Mouse (Mus musculus): ENCODE results near the gene Plekhm3. TPM values are rescaled to one million over a fixed set of nuclear protein-coding genes. Genes with fewer than 3 reads are reported as not detected.

The Plekhm3 gene
- polyA plus RNA-seq, 1 experiment from 2014 or later = 13.7 TPM

DNA sequence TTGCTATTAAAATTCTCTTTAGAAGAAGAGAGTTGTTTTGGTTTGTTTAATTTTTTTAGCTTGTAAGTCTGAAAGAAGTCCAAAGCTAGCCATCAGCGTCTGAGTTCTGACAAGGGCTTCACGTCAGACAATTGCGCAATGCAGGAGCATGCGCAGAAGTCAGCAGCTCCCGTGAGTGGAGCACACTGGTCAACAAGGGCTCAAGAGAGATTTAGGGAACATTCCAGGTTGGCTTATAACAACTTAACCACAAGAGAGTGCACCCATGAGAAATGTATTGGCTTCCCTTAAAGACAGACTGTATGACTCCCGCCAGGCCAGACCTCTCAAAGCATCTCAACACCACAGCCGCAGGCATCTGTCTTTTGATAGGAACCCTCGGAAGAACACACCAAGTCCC is 203.5 kb downstream of the Plekhm3 start:
- WGBS = 90% methylated on average over 8 of the region's 8 CpGs
- ATAC-seq (ENCODE audit: low read depth) = no peak
- Histone ChIP-seq H3K4me3 (no peak overlapping the region), H3K9ac (no peak overlapping the region), H3K4me2 (no peak overlapping the region), H3K4me1 (replicated peaks) (no peaks in the 10 kb centered on the region), H3K27ac (replicated peaks) (no peak overlapping the region), H3K27me3 (no peaks in the 10 kb centered on the region; the same call in 1 of the 2 replicates), H3K36me3 (no peaks in the 10 kb centered on the region), H3K9me3 (no peaks in the 10 kb centered on the region)

DNA sequence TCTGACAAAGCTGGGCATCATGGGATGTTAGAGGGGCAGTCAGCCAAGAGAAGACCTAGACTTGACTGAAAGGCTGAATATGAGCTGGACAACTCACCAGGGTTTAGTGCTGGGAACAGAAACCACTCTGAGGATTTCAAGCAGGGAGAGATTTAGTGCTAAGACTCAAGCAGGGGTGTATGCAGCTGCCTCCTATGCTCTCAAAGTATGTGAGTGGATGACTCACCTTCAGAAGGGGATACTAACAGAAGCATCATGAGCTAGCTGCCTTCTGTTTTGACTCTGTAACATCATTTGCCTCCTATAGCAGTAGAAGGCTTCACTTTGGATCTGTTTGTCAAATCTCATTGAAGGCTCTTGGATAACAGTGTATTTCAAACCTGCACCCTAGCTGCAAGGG is 212.0 kb downstream of the Plekhm3 start:
- ATAC-seq (ENCODE audit: low read depth) = no peak
- Histone ChIP-seq H3K36me3 (no peaks in the 10 kb centered on the region), H3K4me3 (no peak overlapping the region), H3K27me3 (peaks cover 3% of the 10 kb centered on the region; the same call in 1 of the 2 replicates), H3K9ac (no peak overlapping the region), H3K9me3 (no peaks in the 10 kb centered on the region), H3K27ac (replicated peaks) (no peak overlapping the region), H3K4me1 (replicated peaks) (no peaks in the 10 kb centered on the region), H3K4me2 (no peak overlapping the region)

DNA sequence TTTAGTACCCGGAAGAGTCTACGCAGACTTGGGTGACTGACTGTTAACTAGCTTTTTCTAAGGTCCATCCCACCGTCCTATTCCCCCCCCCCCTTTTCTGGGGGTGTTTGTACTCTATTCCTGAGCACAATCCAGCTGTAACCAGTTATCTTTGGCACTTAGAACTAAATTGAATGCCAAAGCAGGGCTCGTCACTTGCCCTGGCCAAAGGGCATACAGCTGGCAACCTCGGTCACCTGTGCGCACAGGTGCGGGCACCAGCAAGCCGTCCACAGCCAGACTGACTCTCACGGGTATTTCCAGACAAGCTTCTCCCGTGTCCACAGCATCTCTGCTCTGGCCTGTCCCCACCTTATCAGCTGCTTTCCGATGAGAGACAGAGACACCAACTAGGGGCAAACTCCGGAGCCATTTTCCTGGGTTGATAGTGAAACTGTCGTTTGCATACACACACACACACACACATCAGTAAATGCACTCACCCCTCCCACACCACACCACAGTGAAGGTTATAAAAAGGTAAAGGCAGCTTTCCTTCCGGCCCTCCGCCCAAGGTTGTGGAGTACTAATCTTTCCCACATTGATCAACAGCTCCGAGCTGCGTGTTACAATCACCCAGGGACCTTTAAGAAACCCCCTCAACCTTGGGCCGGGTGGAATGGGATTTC is 213.7 kb downstream of the Plekhm3 start:
- peaks cover 11% of the 10 kb centered on the region for H3K4me1 ChIP-seq (replicated peaks)
- H3K4me3 ChIP-seq = no peak overlapping the region
- H3K9ac ChIP-seq = no peak overlapping the region
- no peak for ATAC-seq (ENCODE audit: low read depth)
- 91% methylated on average over 18 of the region's 18 CpGs for WGBS
- peaks cover 20% of the 10 kb centered on the region for H3K27me3 ChIP-seq
- H3K9me3 ChIP-seq = no peaks in the 10 kb centered on the region
- H3K4me2 ChIP-seq = no peak overlapping the region
- H3K27ac ChIP-seq (replicated peaks) = no peak overlapping the region
- H3K36me3 ChIP-seq = no peaks in the 10 kb centered on the region

- no peak for ATAC-seq (ENCODE audit: low read depth)
- H3K4me2 ChIP-seq = peak overlapping the region; percentile 96
- peaks cover 55% of the 10 kb centered on the region for H3K27me3 ChIP-seq
- peak overlapping the region; percentile 52; the same call in 1 of the 2 replicates for H3K9ac ChIP-seq
- H3K36me3 ChIP-seq = no peaks in the 10 kb centered on the region
- H3K9me3 ChIP-seq = no peaks in the 10 kb centered on the region
- H3K4me3 ChIP-seq = peak overlapping the region; percentile 57
- no peak overlapping the region for H3K27ac ChIP-seq (replicated peaks)
- peaks cover 43% of the 10 kb centered on the region for H3K4me1 ChIP-seq (replicated peaks)
- WGBS = under 1% methylated on average over 14 of the region's 14 CpGs
Measured at GRCm38 (mm10) chr1:64738661-64739082, 218.0 kb downstream of the Plekhm3 start.

- no peak for ATAC-seq (ENCODE audit: low read depth)
- peaks cover 61% of the 10 kb centered on the region for H3K27me3 ChIP-seq
- H3K9me3 ChIP-seq = no peaks in the 10 kb centered on the region
- no peak overlapping the region for H3K27ac ChIP-seq (replicated peaks)
- peaks cover 46% of the 10 kb centered on the region for H3K4me1 ChIP-seq (replicated peaks)
- H3K4me2 ChIP-seq = peak overlapping the region; percentile 96
- under 1% methylated on average over 11 of the region's 11 CpGs for WGBS
- H3K9ac ChIP-seq = no peak overlapping the region
- H3K36me3 ChIP-seq = no peaks in the 10 kb centered on the region
- peak overlapping the region; percentile 57 for H3K4me3 ChIP-seq
Measured at GRCm38 (mm10) chr1:64738180-64738555, 218.5 kb downstream of the Plekhm3 start.

GRCm38 (mm10) chr1:64737502-64738179 is 219.0 kb downstream of the Plekhm3 start, which contains the start of gene Fzd5:
TSS of gene Fzd5 (minus strand) at chr1:64737751.
- H3K36me3 ChIP-seq = no peaks in the 10 kb centered on the region
- H3K27ac ChIP-seq (replicated peaks) = no peak within 1 kb of the TSS
- H3K9me3 ChIP-seq = no peaks in the 10 kb centered on the region
- H3K4me1 ChIP-seq (replicated peaks) = peaks cover 46% of the 10 kb centered on the region
- peak; percentile 93 for ATAC-seq (ENCODE audit: low read depth)
- H3K9ac ChIP-seq = peak within 1 kb of the TSS; percentile 69
- H3K4me2 ChIP-seq = peak within 1 kb of the TSS; percentile 96
- peak within 1 kb of the TSS; percentile 57 for H3K4me3 ChIP-seq
- under 1% methylated on average over 55 of the region's 73 CpGs for WGBS
- peaks cover 66% of the 10 kb centered on the region for H3K27me3 ChIP-seq

DNA sequence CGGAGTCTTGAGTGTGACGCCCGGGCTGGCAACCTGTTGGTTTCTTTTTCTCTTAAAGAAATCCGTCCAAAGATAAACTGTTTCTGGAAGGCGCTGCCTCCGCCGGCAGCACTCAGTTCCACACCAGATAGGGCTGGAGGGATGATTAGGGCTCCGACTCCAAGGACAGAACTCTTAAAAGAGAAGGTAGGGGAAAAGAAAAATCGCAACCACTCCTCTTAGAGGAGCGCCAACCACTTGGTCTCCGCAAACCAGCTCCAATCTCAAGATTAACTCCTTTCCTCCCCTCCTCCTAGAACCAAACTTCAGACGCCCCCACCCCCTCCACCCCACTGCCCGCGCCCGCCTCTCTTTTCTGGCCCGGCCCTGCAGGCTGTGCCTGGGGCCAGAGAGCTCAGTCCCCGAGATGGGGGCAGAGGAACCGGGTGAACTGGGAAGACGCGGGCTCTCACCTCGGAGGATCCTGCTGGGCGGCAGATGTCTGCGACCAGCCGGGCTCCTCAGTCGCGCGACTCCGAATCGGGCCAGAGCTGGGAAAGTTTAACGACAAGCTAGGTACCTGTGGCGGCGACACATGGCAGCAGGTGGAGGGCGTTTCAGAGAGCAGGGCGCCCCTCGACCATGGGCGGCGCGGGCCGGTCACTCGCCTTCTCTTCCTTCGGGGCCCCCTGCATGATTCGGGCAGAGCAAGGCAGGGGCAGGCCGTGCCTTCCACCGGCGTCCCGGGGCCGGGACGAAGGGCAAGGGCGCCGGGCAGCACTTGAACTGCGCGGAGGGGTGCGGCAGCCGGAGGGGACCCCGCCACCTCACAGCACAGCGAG is 219.7 kb downstream of the Plekhm3 start:
- WGBS = under 1% methylated on average over 56 of the region's 56 CpGs

More for the DNA sequence above, 219.7 kb downstream of the Plekhm3 start:
- ATAC-seq (ENCODE audit: low read depth) = peak; percentile 1; the same call in 1 of the 2 replicates
- Histone ChIP-seq H3K9me3 (no peaks in the 10 kb centered on the region), H3K4me2 (peak overlapping the region; percentile 96), H3K4me3 (peak overlapping the region; percentile 57), H3K36me3 (no peaks in the 10 kb centered on the region), H3K9ac (peak overlapping the region; percentile 69), H3K4me1 (replicated peaks) (peaks cover 46% of the 10 kb centered on the region), H3K27me3 (peaks cover 73% of the 10 kb centered on the region), H3K27ac (replicated peaks) (no peak overlapping the region)

Other genes starting within 250 kb of the Plekhm3 start
- gene Fzd5, start 219.1 kb downstream of the Plekhm3 start, polyA plus RNA-seq (2015; fragmentation: Nextera tagmentation; extraction: Ambion mirVana) = 0.20 and 0.21 TPM in 2 replicates
- 0.21 TPM in 1 of 2 replicates, not detected in the other for gene Akr1cl, start 75.9 kb upstream of the Plekhm3 start, polyA plus RNA-seq (2015; fragmentation: Nextera tagmentation; extraction: Ambion mirVana)
- not detected in 2 replicates for gene Cryge, start 94.3 kb upstream of the Plekhm3 start, polyA plus RNA-seq (2015; fragmentation: Nextera tagmentation; extraction: Ambion mirVana)
- not detected in 2 replicates for gene Crygd, start 106.6 kb upstream of the Plekhm3 start, polyA plus RNA-seq (2015; fragmentation: Nextera tagmentation; extraction: Ambion mirVana)
- gene Crygc, start 116.9 kb upstream of the Plekhm3 start, polyA plus RNA-seq (2015; fragmentation: Nextera tagmentation; extraction: Ambion mirVana) = not detected in 2 replicates
- 0.77 TPM in 1 of 2 replicates, not detected in the other for gene Crygb, start 125.5 kb upstream of the Plekhm3 start, polyA plus RNA-seq (2015; fragmentation: Nextera tagmentation; extraction: Ambion mirVana)
- gene Cryga, start 146.5 kb upstream of the Plekhm3 start, polyA plus RNA-seq (2015; fragmentation: Nextera tagmentation; extraction: Ambion mirVana) = not detected in 2 replicates
- gene Gm28845, start 162.7 kb upstream of the Plekhm3 start, polyA plus RNA-seq (2015; fragmentation: Nextera tagmentation; extraction: Ambion mirVana) = not detected in 2 replicates
- 0.34 and 0.38 TPM in 2 replicates for gene D630023F18Rik, start 166.4 kb upstream of the Plekhm3 start, polyA plus RNA-seq (2015; fragmentation: Nextera tagmentation; extraction: Ambion mirVana)
- 473 and 478 TPM in 2 replicates for gene Idh1, start 229.7 kb upstream of the Plekhm3 start, polyA plus RNA-seq (2015; fragmentation: Nextera tagmentation; extraction: Ambion mirVana)
- gene Pikfyve, start 229.9 kb upstream of the Plekhm3 start, polyA plus RNA-seq (2015; fragmentation: Nextera tagmentation; extraction: Ambion mirVana) = 10.6 and 11.4 TPM in 2 replicates

Data from neural tube, embryonic 13.5 days (tissue).